Mouse (Mus musculus): ENCODE results near the gene Psg29. TPM values are rescaled to one million over a fixed set of nuclear protein-coding genes. Genes with fewer than 3 reads are reported as not detected.

Psg29 gene
- polyA plus RNA-seq (2014; fragmentation: Nextera tagmentation; extraction: Ambion mirVana), result 0.04 TPM in 1 of 2 replicates, not detected in the other

- no peak within 1 kb of the TSS for H3K9ac ChIP-seq (ENCODE audit: low read length)
- H3K27ac ChIP-seq (ENCODE audit: low read depth, low read length), result no peak within 1 kb of the TSS
- DNase-seq (ENCODE audit: low spot score) (no peak), ATAC-seq (no peak)
- no peaks in the 10 kb centered on the region for H3K4me1 ChIP-seq (ENCODE audit: control insufficient read depth, insufficient read depth, low read length)
- H3K9me3 ChIP-seq (replicated peaks; ENCODE audit: control insufficient read depth, low read length), result peaks cover 7% of the 10 kb centered on the region; the same call in 1 of the 2 replicates
- no peaks in the 10 kb centered on the region for H3K36me3 ChIP-seq (ENCODE audit: control insufficient read depth, insufficient read depth, low read length)
- H3K4me2 ChIP-seq (ENCODE audit: low read length), result no peak within 1 kb of the TSS
- no peak within 1 kb of the TSS for H3K4me3 ChIP-seq (ENCODE audit: low read depth, low read length)
- H3K27me3 ChIP-seq (replicated peaks; ENCODE audit: control insufficient read depth, insufficient read depth, low read length), result no peaks in the 10 kb centered on the region
Observed at GRCm38 (mm10) chr7:17203177-17203576, at the start of gene Psg29. Gene Psg29, plus strand, starts transcription at chr7:17203477.

DNA sequence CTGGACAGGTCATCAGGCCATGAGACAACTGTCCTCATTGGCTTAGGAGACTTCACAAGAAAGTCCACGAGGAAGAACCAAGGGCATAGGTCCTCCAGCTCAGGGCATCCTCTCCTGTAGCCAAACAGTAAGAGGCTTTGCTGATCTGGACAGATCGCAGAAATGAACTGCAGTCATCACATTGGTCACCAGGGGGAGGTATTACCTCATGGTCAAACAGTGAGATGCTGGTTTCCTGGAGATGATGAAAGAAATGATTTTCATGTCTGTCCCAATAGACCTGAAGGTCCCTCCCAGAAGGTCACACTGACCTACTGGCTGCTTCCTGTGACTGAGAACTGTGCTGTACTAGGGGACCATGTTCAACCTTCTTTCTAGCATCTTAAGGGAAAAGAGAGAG, 47.6 kb upstream of the Psg29 start:
- Histone ChIP-seq H3K36me3 (ENCODE audit: control insufficient read depth, insufficient read depth, low read length) (no peaks in the 10 kb centered on the region), H3K4me1 (ENCODE audit: control insufficient read depth, insufficient read depth, low read length) (no peaks in the 10 kb centered on the region), H3K4me2 (ENCODE audit: low read length) (no peak overlapping the region), H3K27ac (ENCODE audit: low read depth, low read length) (no peak overlapping the region), H3K9ac (ENCODE audit: low read length) (no peak overlapping the region), H3K27me3 (replicated peaks; ENCODE audit: control insufficient read depth, insufficient read depth, low read length) (no peaks in the 10 kb centered on the region), H3K9me3 (replicated peaks; ENCODE audit: control insufficient read depth, low read length) (no peaks in the 10 kb centered on the region), H3K4me3 (ENCODE audit: low read depth, low read length) (no peak overlapping the region)
- DNase-seq (ENCODE audit: low spot score) (no peak), ATAC-seq (no peak)
- WGBS, result 27% methylated on average over 2 of the region's 2 CpGs

- Histone ChIP-seq H3K4me2 (ENCODE audit: low read length) (no peak overlapping the region), H3K27ac (ENCODE audit: low read depth, low read length) (no peak overlapping the region), H3K27me3 (replicated peaks; ENCODE audit: control insufficient read depth, insufficient read depth, low read length) (no peaks in the 10 kb centered on the region), H3K9ac (ENCODE audit: low read length) (no peak overlapping the region), H3K36me3 (ENCODE audit: control insufficient read depth, insufficient read depth, low read length) (no peaks in the 10 kb centered on the region), H3K9me3 (replicated peaks; ENCODE audit: control insufficient read depth, low read length) (no peaks in the 10 kb centered on the region), H3K4me3 (ENCODE audit: low read depth, low read length) (no peak overlapping the region), H3K4me1 (ENCODE audit: control insufficient read depth, insufficient read depth, low read length) (no peaks in the 10 kb centered on the region)
- no peak for DNase-seq (ENCODE audit: low spot score)
- WGBS, result 73% methylated on average over 3 of the region's 3 CpGs
- ATAC-seq, result no peak
Observed at GRCm38 (mm10) chr7:17156885-17157677, 46.2 kb upstream of the Psg29 start.

DNA sequence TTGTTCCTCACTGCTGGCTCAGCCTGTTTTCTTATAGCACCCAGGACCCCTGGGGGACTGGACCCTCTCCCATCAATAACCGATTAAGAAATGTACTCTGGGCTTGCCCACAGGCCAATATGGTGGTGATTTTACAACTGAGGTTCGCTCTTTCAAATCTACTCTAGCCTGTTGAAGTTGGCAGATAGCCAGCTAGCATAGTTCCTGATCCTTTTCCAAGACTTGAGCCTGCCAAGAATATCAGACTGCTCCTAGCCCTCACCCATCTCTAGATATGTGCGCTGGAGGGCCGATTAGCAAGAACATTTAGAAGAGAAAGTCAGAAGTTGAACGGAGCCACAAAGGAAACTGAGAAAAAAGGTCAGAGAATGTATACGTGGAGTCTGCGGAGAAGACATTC, 44.3 kb upstream of the Psg29 start:
- Histone ChIP-seq H3K27ac (ENCODE audit: low read depth, low read length) (no peak overlapping the region), H3K9ac (ENCODE audit: low read length) (no peak overlapping the region), H3K4me1 (ENCODE audit: control insufficient read depth, insufficient read depth, low read length) (no peaks in the 10 kb centered on the region), H3K36me3 (ENCODE audit: control insufficient read depth, insufficient read depth, low read length) (no peaks in the 10 kb centered on the region), H3K4me3 (ENCODE audit: low read depth, low read length) (no peak overlapping the region), H3K27me3 (replicated peaks; ENCODE audit: control insufficient read depth, insufficient read depth, low read length) (no peaks in the 10 kb centered on the region), H3K9me3 (replicated peaks; ENCODE audit: control insufficient read depth, low read length) (no peaks in the 10 kb centered on the region), H3K4me2 (ENCODE audit: low read length) (no peak overlapping the region)
- WGBS, result 87% methylated on average over 7 of the region's 7 CpGs
- peak; percentile 1 for DNase-seq (ENCODE audit: low spot score)
- no peak for ATAC-seq

GRCm38 (mm10) chr7:17171827-17172226, 31.4 kb upstream of the Psg29 start:
- no peaks in the 10 kb centered on the region for H3K36me3 ChIP-seq (ENCODE audit: control insufficient read depth, insufficient read depth, low read length)
- DNase-seq (ENCODE audit: low spot score), result no peak
- no peaks in the 10 kb centered on the region for H3K27me3 ChIP-seq (replicated peaks; ENCODE audit: control insufficient read depth, insufficient read depth, low read length)
- no peak overlapping the region for H3K4me3 ChIP-seq (ENCODE audit: low read depth, low read length)
- no peak overlapping the region for H3K27ac ChIP-seq (ENCODE audit: low read depth, low read length)
- ATAC-seq, result no peak
- no peaks in the 10 kb centered on the region for H3K4me1 ChIP-seq (ENCODE audit: control insufficient read depth, insufficient read depth, low read length)
- no peak overlapping the region for H3K4me2 ChIP-seq (ENCODE audit: low read length)
- H3K9ac ChIP-seq (ENCODE audit: low read length), result no peak overlapping the region
- no peaks in the 10 kb centered on the region; the same call in 1 of the 2 replicates for H3K9me3 ChIP-seq (replicated peaks; ENCODE audit: control insufficient read depth, low read length)
- 91% methylated on average over 4 of the region's 4 CpGs for WGBS

- no peak overlapping the region for H3K4me3 ChIP-seq (ENCODE audit: low read depth, low read length)
- no peak overlapping the region for H3K4me2 ChIP-seq (ENCODE audit: low read length)
- DNase-seq (ENCODE audit: low spot score) (no peak), ATAC-seq (no peak)
- H3K9ac ChIP-seq (ENCODE audit: low read length), result no peak overlapping the region
- H3K9me3 ChIP-seq (replicated peaks; ENCODE audit: control insufficient read depth, low read length), result peaks cover 6% of the 10 kb centered on the region; the same call in 1 of the 2 replicates
- H3K27ac ChIP-seq (ENCODE audit: low read depth, low read length), result no peak overlapping the region
- no peaks in the 10 kb centered on the region for H3K4me1 ChIP-seq (ENCODE audit: control insufficient read depth, insufficient read depth, low read length)
- H3K36me3 ChIP-seq (ENCODE audit: control insufficient read depth, insufficient read depth, low read length), result no peaks in the 10 kb centered on the region
- whole genome bisulfite sequencing, result 71% methylated on average over 3 of the region's 3 CpGs
- H3K27me3 ChIP-seq (replicated peaks; ENCODE audit: control insufficient read depth, insufficient read depth, low read length), result no peaks in the 10 kb centered on the region
Observed at GRCm38 (mm10) chr7:17205530-17206184, 2.4 kb downstream of the Psg29 start.

Other genes starting within 250 kb of the Psg29 start
- gene Pnmal1, start 243.8 kb upstream of the Psg29 start, polyA plus RNA-seq (2014; fragmentation: Nextera tagmentation; extraction: Ambion mirVana), result 55.5 and 61.9 TPM in 2 replicates
- gene Gm42372, start 220.4 kb upstream of the Psg29 start, polyA plus RNA-seq (2014; fragmentation: Nextera tagmentation; extraction: Ambion mirVana), result 3.8 and 3.9 TPM in 2 replicates
- gene Ccdc8, start 210.8 kb upstream of the Psg29 start, polyA plus RNA-seq (2014; fragmentation: Nextera tagmentation; extraction: Ambion mirVana), result 3.4 and 3.7 TPM in 2 replicates
- 112 and 115 TPM in 2 replicates for gene Ppp5c, start 175.6 kb upstream of the Psg29 start, polyA plus RNA-seq (2014; fragmentation: Nextera tagmentation; extraction: Ambion mirVana)
- gene Hif3a, start 141.1 kb upstream of the Psg29 start, polyA plus RNA-seq (2014; fragmentation: Nextera tagmentation; extraction: Ambion mirVana), result 2.8 and 5.7 TPM in 2 replicates
- 1.6 and 2.1 TPM in 2 replicates for gene Psg16, start 129.4 kb upstream of the Psg29 start, polyA plus RNA-seq (2014; fragmentation: Nextera tagmentation; extraction: Ambion mirVana)
- gene Ceacam3, start 53.2 kb upstream of the Psg29 start, polyA plus RNA-seq (2014; fragmentation: Nextera tagmentation; extraction: Ambion mirVana), result not detected in 2 replicates